Mouse (Mus musculus) E14TG2a.4 (cell line): Measurements from ENCODE around the gene Gm20696.

Source experiments
- CTCF ChIP-seq: conservative IDR thresholded peaks from 2 replicates; pipeline ENCODE4 v1.5.1; 2014; ENCODE audit warnings: low read length
- POU5F1 ChIP-seq: IDR thresholded peaks from 2 replicates; pipeline ENCODE4 v1.6.1; 2014; ENCODE audit warnings: low read length, borderline replicate concordance

- no peak for TF ChIP-seq CTCF
- TF ChIP-seq POU5F1, result no peak
Observed at GRCm38 (mm10) chr6:99715913-99716312, 49.3 kb upstream of the Gm20696 start.
